Mouse (Mus musculus) forebrain, embryonic 11.5 days (tissue): ENCODE data around the gene Aqp1. TPM values are rescaled to one million over a fixed set of nuclear protein-coding genes. Genes with fewer than 3 reads are reported as not detected.

Experiments
- ATAC-seq: fragments of 200-750 bp; cut with Nextera tagmentation; replicated peaks from 2 replicates; pipeline ENCODE4 v1.8.0; 2017; ENCODE audit warnings: moderate TSS enrichment; ENCODE audit not compliant: low FRiP score
- DNase-seq: peaks from one replicate; pipeline ENCODE4 v3.0.0-alpha.2; 2017; ENCODE audit warnings: low spot score
- H3K27ac ChIP-seq: fragments of 300-500 bp; sonication (generic); 2 replicates; pipeline ENCODE4 v1.5.1; 2014; ENCODE audit warnings: low read depth, low read length
- H3K27me3 ChIP-seq: fragments of 300-500 bp; sonication (generic); 2 replicates; pipeline ENCODE4 v1.6.1; 2014; ENCODE audit warnings: mild to moderate bottlenecking, low read length, mixed read lengths; ENCODE audit not compliant: control insufficient read depth, insufficient read depth
- H3K36me3 ChIP-seq: fragments of 300-500 bp; sonication (generic); 2 replicates; pipeline ENCODE4 v1.6.1; 2014; ENCODE audit warnings: mild to moderate bottlenecking, low read length, moderate library complexity, mixed read lengths; ENCODE audit not compliant: control insufficient read depth, insufficient read depth
- H3K4me1 ChIP-seq: fragments of 300-500 bp; sonication (generic); replicated peaks from 2 replicates; pipeline ENCODE4 v1.6.1; 2014; ENCODE audit warnings: low read length, mixed read lengths; ENCODE audit not compliant: control insufficient read depth, insufficient read depth
- H3K4me2 ChIP-seq: fragments of 300-500 bp; sonication (generic); 2 replicates; pipeline ENCODE4 v1.6.1; 2014; ENCODE audit warnings: low read depth, mild to moderate bottlenecking, low read length, moderate library complexity, mixed read lengths; ENCODE audit not compliant: severe bottlenecking
- H3K4me3 ChIP-seq: fragments of 300-500 bp; sonication (generic); 2 replicates; pipeline ENCODE4 v1.5.1; 2014; ENCODE audit warnings: low read depth, low read length
- H3K9ac ChIP-seq: fragments of 300-500 bp; sonication (generic); 2 replicates; pipeline ENCODE4 v1.6.1; 2014; ENCODE audit warnings: low read length
- H3K9me3 ChIP-seq: fragments of 300-500 bp; sonication (generic); 2 replicates; pipeline ENCODE4 v1.6.1; 2016; ENCODE audit warnings: low read length, mixed read lengths; ENCODE audit not compliant: control insufficient read depth
- WGBS: fragments of 180-500 bp; shearing (Covaris S2); extraction: QIAGEN DNeasy Blood & Tissue Kit; methylation state at CpG from one replicate; pipeline ENCODE4 v1.1.7; 2014; 5-methylcytosine and 5-hydroxymethylcytosine counted together
- polyA plus RNA-seq: library from polyadenylated mRNA; unstranded; fragments of >200 nt; fragmentation: Nextera tagmentation; extraction: Ambion mirVana; gene quantifications from 2 replicates; pipeline ENCODE4 v1.2.1, GENCODE M21; 2014

Gene Aqp1
- polyA plus RNA-seq, 1 experiment from 2014 or later = 0.61 TPM

DNA sequence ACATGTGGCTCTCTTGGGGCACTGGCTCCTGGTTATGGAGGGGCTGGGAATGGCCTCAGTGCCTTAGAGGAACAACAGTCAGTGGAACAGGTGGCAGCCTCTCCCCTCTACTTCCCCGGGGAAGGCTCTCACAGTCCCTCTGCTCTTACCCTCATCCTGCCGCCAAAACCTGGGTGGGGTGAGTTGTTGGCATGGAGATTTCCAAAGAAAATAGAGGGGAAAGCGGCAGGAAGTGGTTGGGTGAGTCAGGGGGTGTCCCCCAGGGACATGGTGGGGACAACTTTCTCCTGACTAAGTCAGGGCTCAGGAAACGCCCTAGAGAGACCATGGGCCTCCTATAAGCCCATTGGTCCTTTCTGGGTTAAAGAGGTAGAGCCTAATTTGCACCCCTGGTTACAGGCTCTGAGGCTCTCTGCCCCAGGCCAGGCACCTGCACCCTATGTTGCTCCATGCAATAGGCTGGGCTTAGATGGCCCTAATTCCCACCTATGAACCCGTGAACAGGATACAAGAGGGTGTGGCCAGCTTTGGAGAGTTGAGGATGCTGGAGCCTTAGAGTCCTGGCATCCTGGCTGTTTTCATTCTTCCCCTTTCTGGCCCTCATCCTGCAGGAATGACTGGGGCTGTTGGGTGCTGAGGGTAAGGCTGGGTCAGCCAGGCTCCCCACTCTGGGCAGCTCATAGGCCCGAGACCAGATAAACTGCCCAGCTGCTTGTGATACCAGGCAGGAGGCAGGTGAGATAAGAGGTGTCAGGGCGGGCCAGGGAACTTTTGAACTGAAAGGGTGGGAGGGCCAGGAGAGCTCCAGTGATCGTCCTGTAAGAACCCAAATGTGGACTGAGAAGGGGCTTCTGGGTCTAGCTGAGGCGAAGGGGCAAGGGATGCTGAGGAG, 2.9 kb downstream of the Aqp1 start:
- DNase-seq = no peak
- no peaks in the 10 kb centered on the region for H3K4me1 ChIP-seq
- ATAC-seq = no peak

GRCm38 (mm10) chr6:55341688-55342087, 5.5 kb downstream of the Aqp1 start:
- no peak overlapping the region for H3K4me3 ChIP-seq
- no peaks in the 10 kb centered on the region for H3K4me1 ChIP-seq
- no peak overlapping the region for H3K4me2 ChIP-seq
- WGBS = 35% methylated on average over 5 of the region's 5 CpGs
- no peaks in the 10 kb centered on the region; the same call in none of the 2 replicates for H3K27me3 ChIP-seq
- no peak overlapping the region for H3K9ac ChIP-seq
- H3K36me3 ChIP-seq = no peaks in the 10 kb centered on the region
- no peak for ATAC-seq
- no peak overlapping the region for H3K27ac ChIP-seq
- no peaks in the 10 kb centered on the region for H3K9me3 ChIP-seq
- DNase-seq = no peak

More for the DNA sequence above, 2.9 kb downstream of the Aqp1 start:
- Histone ChIP-seq H3K4me3 (no peak overlapping the region), H3K9ac (no peak overlapping the region), H3K36me3 (no peaks in the 10 kb centered on the region), H3K27ac (no peak overlapping the region), H3K4me2 (no peak overlapping the region), H3K9me3 (no peaks in the 10 kb centered on the region), H3K27me3 (no peaks in the 10 kb centered on the region; the same call in 1 of the 2 replicates)
- WGBS = 86% methylated on average over 9 of the region's 9 CpGs

- ATAC-seq (no peak), DNase-seq (no peak)
- Histone ChIP-seq H3K4me3 (no peak overlapping the region), H3K36me3 (no peaks in the 10 kb centered on the region), H3K27me3 (no peaks in the 10 kb centered on the region; the same call in none of the 2 replicates), H3K4me1 (no peaks in the 10 kb centered on the region), H3K27ac (no peak overlapping the region), H3K9me3 (no peaks in the 10 kb centered on the region), H3K4me2 (no peak overlapping the region), H3K9ac (no peak overlapping the region)
- WGBS = 87% methylated on average over 9 of the region's 9 CpGs
Measured at GRCm38 (mm10) chr6:55342328-55342727, 6.1 kb downstream of the Aqp1 start.

DNA sequence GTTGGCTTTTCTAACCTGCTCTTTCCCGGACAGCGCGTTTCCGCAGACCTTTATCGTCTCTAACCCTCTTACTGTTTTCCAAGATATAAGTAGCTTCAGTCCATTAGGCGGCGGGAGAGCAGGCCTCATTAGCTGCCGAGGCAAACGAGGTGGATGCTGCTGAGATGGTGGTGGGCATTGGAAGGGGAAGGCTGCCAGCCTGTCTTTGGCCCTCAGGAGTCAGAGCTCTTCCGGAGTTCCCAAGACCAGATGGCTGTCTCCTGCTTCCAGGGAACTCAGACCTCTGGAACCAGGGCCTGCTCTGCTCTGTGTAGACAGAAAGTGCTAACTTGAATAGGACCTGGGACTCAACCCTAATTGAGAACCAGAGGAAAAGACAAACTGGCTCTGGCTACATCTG, 7.2 kb downstream of the Aqp1 start:
- Histone ChIP-seq H3K9ac (no peak overlapping the region), H3K27ac (no peak overlapping the region), H3K27me3 (no peaks in the 10 kb centered on the region; the same call in none of the 2 replicates), H3K4me2 (no peak overlapping the region), H3K4me3 (no peak overlapping the region), H3K4me1 (no peaks in the 10 kb centered on the region), H3K36me3 (no peaks in the 10 kb centered on the region), H3K9me3 (no peaks in the 10 kb centered on the region)
- 83% methylated on average over 10 of the region's 10 CpGs for WGBS
- ATAC-seq (no peak), DNase-seq (peak; percentile 44)

DNA sequence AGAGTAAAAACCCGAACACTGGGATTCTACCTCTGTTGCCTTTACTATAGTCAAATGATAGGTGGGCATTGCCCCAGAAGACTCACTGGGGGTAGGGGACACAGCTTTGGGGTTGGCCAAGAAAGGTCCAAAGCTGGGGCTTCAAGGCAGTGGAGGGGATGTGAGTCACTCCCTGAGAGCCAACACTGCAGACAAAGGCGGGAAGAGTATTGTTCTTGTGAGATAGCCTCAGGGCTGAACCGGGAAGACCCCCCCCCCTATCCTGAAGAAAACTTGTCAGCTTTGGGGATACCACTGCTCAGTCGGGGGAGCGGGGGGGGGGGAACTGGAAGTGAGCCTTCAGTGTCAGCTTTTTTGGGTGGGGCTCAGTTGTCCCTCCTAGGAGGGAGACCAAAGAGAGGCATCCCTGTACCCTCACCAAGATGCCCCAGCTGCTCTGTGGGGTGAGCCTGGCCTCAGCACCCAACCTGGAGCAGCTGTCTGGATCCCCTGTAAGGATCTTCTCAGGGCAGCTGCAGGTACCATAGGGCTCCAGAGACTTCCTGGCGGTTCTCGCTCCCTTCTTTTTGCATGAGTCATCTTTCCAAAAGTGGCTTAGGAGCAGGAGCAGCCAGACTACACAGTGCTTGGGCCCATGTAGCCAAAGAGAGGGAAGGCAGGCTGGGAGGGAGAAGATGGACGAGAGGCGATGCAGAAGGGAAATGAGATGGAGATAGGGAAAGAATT, 8.2 kb downstream of the Aqp1 start:
- no peaks in the 10 kb centered on the region for H3K36me3 ChIP-seq
- H3K4me1 ChIP-seq = no peaks in the 10 kb centered on the region
- no peak overlapping the region for H3K4me3 ChIP-seq
- WGBS = 87% methylated on average over 9 of the region's 9 CpGs
- ATAC-seq (no peak), DNase-seq (peak; percentile 28)
- H3K4me2 ChIP-seq = no peak overlapping the region
- H3K9me3 ChIP-seq = no peaks in the 10 kb centered on the region
- H3K27me3 ChIP-seq = no peaks in the 10 kb centered on the region; the same call in none of the 2 replicates
- H3K9ac ChIP-seq = no peak overlapping the region
- H3K27ac ChIP-seq = no peak overlapping the region

DNA sequence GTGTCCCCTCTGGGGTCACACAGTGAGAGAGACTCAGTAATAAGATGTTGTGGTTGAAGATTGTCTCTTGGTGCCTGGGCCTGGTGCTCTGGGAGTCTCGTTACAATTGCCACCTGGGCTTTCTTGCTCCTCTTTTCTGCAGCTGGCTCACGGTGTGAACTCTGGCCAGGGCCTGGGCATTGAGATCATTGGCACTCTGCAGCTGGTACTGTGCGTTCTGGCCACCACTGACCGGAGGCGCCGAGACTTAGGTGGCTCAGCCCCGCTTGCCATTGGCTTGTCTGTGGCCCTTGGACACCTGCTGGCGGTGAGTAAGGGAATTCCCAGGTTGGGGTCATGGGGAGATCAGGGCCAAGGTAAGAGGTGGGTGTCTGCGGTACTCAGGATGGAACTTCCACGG, 9.0 kb downstream of the Aqp1 start:
- ATAC-seq = no peak
- whole genome bisulfite sequencing = 87% methylated on average over 10 of the region's 10 CpGs

DNA sequence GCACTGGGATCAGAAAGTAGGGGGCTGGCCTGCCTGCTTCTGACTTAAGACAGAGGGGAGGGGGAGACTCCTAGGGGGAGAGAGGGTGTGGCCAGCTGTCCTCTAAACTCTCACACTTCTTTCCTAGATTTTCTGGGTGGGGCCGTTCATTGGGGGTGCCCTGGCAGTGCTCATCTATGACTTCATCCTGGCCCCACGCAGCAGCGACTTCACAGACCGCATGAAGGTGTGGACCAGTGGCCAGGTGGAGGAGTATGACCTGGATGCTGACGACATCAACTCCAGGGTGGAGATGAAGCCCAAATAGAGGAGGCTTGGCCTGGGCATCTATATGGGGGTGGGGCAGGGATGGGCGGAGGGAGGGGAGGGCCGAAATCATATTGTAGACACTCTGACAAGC, 10.3 kb downstream of the Aqp1 start:
- no peak overlapping the region for H3K9ac ChIP-seq
- no peak for ATAC-seq
- H3K4me3 ChIP-seq = no peak overlapping the region
- 91% methylated on average over 7 of the region's 7 CpGs for WGBS
- H3K9me3 ChIP-seq = no peaks in the 10 kb centered on the region
- H3K27me3 ChIP-seq = no peaks in the 10 kb centered on the region; the same call in 1 of the 2 replicates
- DNase-seq = peak; percentile 37
- no peaks in the 10 kb centered on the region for H3K4me1 ChIP-seq
- no peaks in the 10 kb centered on the region for H3K36me3 ChIP-seq
- H3K4me2 ChIP-seq = no peak overlapping the region
- no peak overlapping the region for H3K27ac ChIP-seq

More for the DNA sequence above, 9.0 kb downstream of the Aqp1 start:
- no peaks in the 10 kb centered on the region for H3K4me1 ChIP-seq
- no peak overlapping the region for H3K27ac ChIP-seq
- H3K4me2 ChIP-seq = no peak overlapping the region
- H3K9ac ChIP-seq = no peak overlapping the region
- peak; percentile 35 for DNase-seq
- no peaks in the 10 kb centered on the region for H3K9me3 ChIP-seq
- no peaks in the 10 kb centered on the region for H3K36me3 ChIP-seq
- no peaks in the 10 kb centered on the region; the same call in none of the 2 replicates for H3K27me3 ChIP-seq
- H3K4me3 ChIP-seq = no peak overlapping the region

- Histone ChIP-seq H3K4me2 (no peak overlapping the region), H3K36me3 (no peaks in the 10 kb centered on the region), H3K4me3 (no peak overlapping the region), H3K4me1 (no peaks in the 10 kb centered on the region), H3K27ac (no peak overlapping the region), H3K27me3 (no peaks in the 10 kb centered on the region; the same call in 1 of the 2 replicates), H3K9ac (no peak overlapping the region), H3K9me3 (no peaks in the 10 kb centered on the region)
- DNase-seq = peak; percentile 37
- 82% methylated on average over 5 of the region's 5 CpGs for WGBS
- ATAC-seq = no peak
Measured at GRCm38 (mm10) chr6:55347711-55348571, 11.7 kb downstream of the Aqp1 start.
